Mouse (Mus musculus): ENCODE measurements around the gene Stk39.

- TF ChIP-seq CTCF (IDR thresholded peaks at IDR 0.05; ENCODE audit: borderline replicate concordance, insufficient read depth, low read length) = no peak
- TF ChIP-seq POLR2A (IDR thresholded peaks at IDR 0.05; ENCODE audit: low read depth, low read length) = no peak
Observed at GRCm38 (mm10) chr2:68378319-68378718, 93.7 kb downstream of the Stk39 start.
